Mouse (Mus musculus) midbrain, embryonic 15.5 days (tissue): ENCODE data around the gene Cdkn1a. TPM values are rescaled to one million over a fixed set of nuclear protein-coding genes. Genes with fewer than 3 reads are reported as not detected.
"Not testable (repeated sequence)": the region's sequence is repeated elsewhere in the genome, so short reads cannot be mapped to it uniquely, and the experiment has no call there.

Experiments used
- ATAC-seq: fragments of 200-750 bp; cut with Nextera tagmentation; replicated peaks from 2 replicates; pipeline ENCODE4 v1.8.0; 2017; ENCODE audit warnings: moderate TSS enrichment
- H3K27ac ChIP-seq: fragments of 300-500 bp; sonication (generic); 2 replicates; pipeline ENCODE4 v1.5.1; 2015; ENCODE audit warnings: mild to moderate bottlenecking, inconsistent platforms
- H3K27me3 ChIP-seq: fragments of 300-500 bp; sonication (generic); replicated peaks from 2 replicates; pipeline ENCODE4 v1.6.1; 2015; ENCODE audit warnings: inconsistent platforms
- H3K36me3 ChIP-seq: fragments of 300-500 bp; sonication (generic); replicated peaks from 2 replicates; pipeline ENCODE4 v1.6.1; 2015; ENCODE audit warnings: inconsistent platforms
- H3K4me1 ChIP-seq: fragments of 300-500 bp; sonication (generic); 2 replicates; pipeline ENCODE4 v1.6.1; 2015; ENCODE audit warnings: inconsistent platforms
- H3K4me2 ChIP-seq: fragments of 300-500 bp; sonication (generic); 2 replicates; pipeline ENCODE4 v1.6.1; 2015; ENCODE audit warnings: inconsistent platforms, mild to moderate bottlenecking, moderate library complexity
- H3K4me3 ChIP-seq: fragments of 300-500 bp; sonication (generic); 2 replicates; pipeline ENCODE4 v1.5.1; 2015; ENCODE audit warnings: mild to moderate bottlenecking, inconsistent platforms
- H3K9ac ChIP-seq: fragments of 300-500 bp; sonication (generic); 2 replicates; pipeline ENCODE4 v1.6.1; 2015; ENCODE audit warnings: mild to moderate bottlenecking, inconsistent platforms
- H3K9me3 ChIP-seq: fragments of 300-500 bp; sonication (generic); 2 replicates; pipeline ENCODE4 v1.6.1; 2016; ENCODE audit warnings: inconsistent platforms
- WGBS: fragments of 180-500 bp; shearing (Covaris S2); methylation state at CpG from one replicate; pipeline ENCODE4 v1.1.7; 2015; ENCODE audit warnings: mixed read lengths; 5-methylcytosine and 5-hydroxymethylcytosine counted together
- polyA plus RNA-seq: library from polyadenylated mRNA; unstranded; fragments of >200 nt; fragmentation: Nextera tagmentation; extraction: Ambion mirVana; gene quantifications from 2 replicates; pipeline ENCODE4 v1.2.1, GENCODE M21; 2015

Cdkn1a gene
- polyA plus RNA-seq, 1 experiment from 2014 or later: 97.7 TPM

DNA sequence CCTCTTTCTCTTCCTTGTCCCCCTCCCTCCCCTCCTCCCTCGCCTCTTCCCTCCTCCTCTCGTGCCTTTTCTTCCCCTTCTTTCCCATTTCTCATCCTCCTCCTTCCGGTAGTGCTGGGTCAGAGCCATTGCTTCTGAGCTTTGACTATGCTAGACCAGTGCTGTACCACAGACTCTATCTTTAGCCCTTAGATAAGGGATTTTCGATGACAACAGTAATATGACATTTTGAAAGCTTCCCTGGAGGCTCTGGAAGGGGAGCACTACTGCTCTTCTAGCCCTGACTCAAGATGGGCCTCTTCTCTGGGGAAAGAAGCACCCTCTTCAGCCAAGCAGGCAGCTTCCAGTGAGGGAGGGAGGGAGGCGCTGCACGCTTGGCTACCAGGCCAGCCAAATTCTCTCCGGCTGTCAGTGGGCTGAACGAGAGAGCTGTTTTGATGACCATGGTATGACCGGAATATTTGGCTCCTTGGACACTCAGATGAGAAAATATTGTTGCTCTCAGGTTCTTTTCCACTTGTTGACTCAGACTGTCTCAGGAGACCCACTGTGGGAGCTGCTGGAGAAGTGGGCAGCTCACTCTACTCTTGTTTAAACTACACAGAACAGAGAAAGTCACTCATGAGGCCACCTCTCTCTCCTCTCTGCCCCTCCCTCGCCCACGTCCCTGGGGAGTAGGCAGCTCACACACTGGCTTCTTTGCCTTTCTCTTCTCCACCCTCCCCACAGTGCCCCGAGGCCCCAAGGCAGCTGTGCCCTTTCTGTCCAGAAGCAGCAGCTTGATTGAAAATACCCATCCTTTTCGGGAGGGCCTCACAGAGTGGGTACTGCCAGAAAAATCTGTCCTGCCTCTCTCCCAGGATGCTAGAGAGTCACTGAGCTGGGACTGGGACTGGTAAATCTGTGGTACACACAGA, 28.4 kb upstream of the Cdkn1a start:
- 54% methylated on average over 13 of the region's 13 CpGs for WGBS
- Histone ChIP-seq H3K27me3 (no peaks in the 10 kb centered on the region), H3K9me3 (no peaks in the 10 kb centered on the region), H3K9ac (no peak overlapping the region), H3K4me2 (no peak overlapping the region), H3K36me3 (no peaks in the 10 kb centered on the region), H3K4me3 (no peak overlapping the region), H3K27ac (no peak overlapping the region), H3K4me1 (peaks cover 7% of the 10 kb centered on the region)
- no peak for ATAC-seq

DNA sequence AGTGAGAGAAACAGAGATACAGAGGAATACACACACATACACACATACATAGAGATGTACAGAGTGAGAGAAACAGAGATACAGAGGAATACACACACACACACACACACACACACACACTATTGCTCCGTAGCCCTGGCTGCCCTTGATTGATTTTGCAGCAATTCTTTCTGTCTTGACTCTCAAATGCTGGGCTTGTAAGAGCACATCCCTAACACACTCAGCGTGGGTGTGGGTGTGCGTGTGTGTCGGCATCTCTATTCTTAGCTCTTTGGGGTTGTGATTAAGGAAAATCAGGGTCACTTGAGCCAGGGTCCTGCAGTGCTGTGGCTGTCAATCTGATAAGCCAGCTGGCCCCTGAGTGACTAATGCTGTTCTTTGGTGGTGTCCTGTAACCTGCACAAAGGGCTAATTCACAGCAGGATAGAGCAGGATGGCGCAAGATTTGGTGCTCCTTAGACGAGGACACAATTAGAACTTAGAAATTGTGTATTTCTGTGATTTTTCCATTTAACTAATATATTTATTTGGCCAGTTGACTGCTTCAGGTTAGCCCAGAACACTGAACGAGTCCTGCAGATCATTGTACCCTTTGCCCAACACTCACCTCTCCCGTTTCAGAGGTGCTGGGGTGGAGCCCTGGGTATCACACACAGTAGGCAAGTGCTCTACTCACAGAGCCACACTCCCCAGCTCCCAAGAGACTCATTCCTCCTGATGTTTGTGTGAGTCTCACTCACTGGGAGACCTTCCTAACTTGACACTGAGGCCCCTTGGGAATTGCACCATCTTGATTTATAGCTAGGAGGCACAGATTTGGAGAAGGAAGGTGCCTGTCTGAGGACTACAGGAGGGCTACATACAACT, 27.4 kb upstream of the Cdkn1a start:
- no peak for ATAC-seq
- Histone ChIP-seq H3K9ac (no peak overlapping the region), H3K4me1 (peaks cover 7% of the 10 kb centered on the region), H3K4me3 (no peak overlapping the region), H3K9me3 (no peaks in the 10 kb centered on the region), H3K27ac (no peak overlapping the region), H3K27me3 (no peaks in the 10 kb centered on the region), H3K4me2 (no peak overlapping the region), H3K36me3 (no peaks in the 10 kb centered on the region)
- WGBS: 52% methylated on average over 8 of the region's 8 CpGs

DNA sequence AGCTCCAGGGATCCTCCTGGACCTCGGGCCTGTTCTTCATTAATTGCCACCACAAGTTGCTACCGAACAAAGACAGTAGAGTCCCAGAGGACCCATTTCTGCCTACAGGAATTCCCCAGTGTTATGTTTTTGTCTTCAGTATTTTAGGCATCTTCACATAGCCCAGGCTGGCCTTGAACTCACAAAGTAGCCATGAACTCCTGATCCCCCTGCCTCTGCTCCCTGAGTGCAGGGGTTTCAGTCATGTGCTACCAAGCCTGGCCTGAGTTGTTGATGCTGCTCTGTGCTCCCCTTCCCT, 26.8 kb upstream of the Cdkn1a start:
- H3K4me3 ChIP-seq: no peak overlapping the region
- 71% methylated on average over 2 of the region's 2 CpGs for WGBS

DNA sequence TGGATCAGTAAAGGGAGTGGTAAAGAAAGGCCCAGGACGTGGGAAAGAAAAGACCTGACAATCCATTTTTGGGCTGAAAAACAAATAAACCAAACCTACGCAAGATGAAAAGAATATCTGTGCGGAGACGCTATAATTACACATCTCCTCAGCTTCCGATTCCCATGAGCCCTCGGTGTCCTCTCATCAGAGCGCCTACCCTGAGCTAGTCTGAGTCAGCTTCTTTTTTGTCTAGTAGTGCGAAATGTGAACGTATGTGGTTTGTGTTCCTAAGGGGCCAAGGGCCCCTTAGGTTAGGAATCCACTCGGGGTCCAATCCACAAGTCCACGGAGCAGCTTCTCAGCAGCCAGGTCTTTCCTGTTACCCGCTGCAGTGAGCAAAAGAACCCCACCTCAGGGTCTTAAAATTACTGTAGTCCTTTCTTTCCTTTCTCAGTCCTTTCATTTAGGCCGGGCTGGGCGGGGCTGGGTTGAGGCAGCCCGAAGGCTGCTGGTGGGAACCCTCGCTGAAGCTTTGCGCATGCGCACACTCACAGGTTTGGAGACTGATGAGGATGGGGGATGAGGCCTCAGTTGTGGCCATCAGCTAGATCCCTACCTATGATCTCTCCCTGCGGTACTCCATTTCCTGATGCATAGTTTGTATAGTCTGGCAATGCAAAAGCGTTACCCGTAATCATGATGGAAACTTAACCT, 25.4 kb upstream of the Cdkn1a start:
- ATAC-seq: no peak
- Histone ChIP-seq H3K4me3 (no peak overlapping the region), H3K4me2 (no peak overlapping the region), H3K27me3 (no peaks in the 10 kb centered on the region), H3K27ac (no peak overlapping the region), H3K9me3 (no peaks in the 10 kb centered on the region), H3K36me3 (no peaks in the 10 kb centered on the region), H3K9ac (no peak overlapping the region), H3K4me1 (peaks cover 7% of the 10 kb centered on the region)
- WGBS: 81% methylated on average over 21 of the region's 21 CpGs

More for the DNA sequence above, 26.8 kb upstream of the Cdkn1a start:
- H3K9ac ChIP-seq: no peak overlapping the region
- no peaks in the 10 kb centered on the region for H3K27me3 ChIP-seq
- no peak overlapping the region for H3K27ac ChIP-seq
- no peaks in the 10 kb centered on the region for H3K36me3 ChIP-seq
- ATAC-seq: no peak
- peaks cover 7% of the 10 kb centered on the region for H3K4me1 ChIP-seq
- no peaks in the 10 kb centered on the region for H3K9me3 ChIP-seq
- no peak overlapping the region for H3K4me2 ChIP-seq

DNA sequence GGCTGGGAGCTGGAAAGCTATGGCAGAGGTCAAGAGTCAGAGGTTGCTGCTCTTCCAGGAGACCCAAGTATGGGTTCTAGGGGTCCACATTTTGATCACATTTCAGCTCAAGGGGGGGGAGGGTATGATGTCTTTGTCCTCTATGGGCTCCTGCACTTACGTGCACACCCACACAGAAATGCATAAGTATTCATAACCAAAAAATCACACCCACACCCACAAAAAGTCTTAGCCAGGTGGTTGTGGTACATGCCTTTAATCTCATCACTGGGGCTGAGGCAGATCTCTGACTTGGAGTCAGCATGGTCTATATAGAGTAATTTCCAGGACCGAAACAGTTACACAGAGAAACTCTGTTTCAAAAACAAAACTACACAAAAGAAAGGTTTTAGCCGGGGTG, 24.8 kb upstream of the Cdkn1a start:
- Histone ChIP-seq H3K36me3 (no peaks in the 10 kb centered on the region), H3K27ac (no peak overlapping the region), H3K4me1 (peaks cover 7% of the 10 kb centered on the region), H3K4me2 (no peak overlapping the region), H3K9ac (no peak overlapping the region), H3K9me3 (no peaks in the 10 kb centered on the region), H3K4me3 (no peak overlapping the region), H3K27me3 (no peaks in the 10 kb centered on the region)
- WGBS: 96% methylated on average over 3 of the region's 3 CpGs
- no peak for ATAC-seq

DNA sequence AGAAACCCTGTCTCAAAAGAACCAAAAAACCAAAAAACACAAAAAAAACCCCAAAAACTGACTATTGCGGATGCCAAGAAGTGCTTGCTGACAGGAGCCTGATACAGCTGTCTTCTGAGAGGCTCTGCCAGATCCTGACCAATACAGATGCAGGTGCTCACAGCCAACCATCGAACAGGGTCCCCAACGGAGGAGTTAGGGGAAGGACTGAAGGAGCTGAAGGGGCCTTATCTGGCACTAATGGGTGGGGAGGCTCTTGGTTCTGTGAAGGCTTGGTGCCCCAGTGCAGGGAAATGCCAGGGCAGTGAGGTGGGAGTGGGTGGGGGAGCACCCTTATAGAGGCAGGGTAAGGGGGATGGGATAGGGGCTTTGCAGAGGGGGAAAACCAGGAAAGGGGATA, 23.4 kb upstream of the Cdkn1a start:
- not testable (repeated sequence) for H3K4me1 ChIP-seq, H3K4me2 ChIP-seq, H3K36me3 ChIP-seq, H3K9me3 ChIP-seq, H3K27ac ChIP-seq, H3K27me3 ChIP-seq, H3K4me3 ChIP-seq, H3K9ac ChIP-seq, ATAC-seq
- 94% methylated on average over 3 of the region's 3 CpGs for WGBS

DNA sequence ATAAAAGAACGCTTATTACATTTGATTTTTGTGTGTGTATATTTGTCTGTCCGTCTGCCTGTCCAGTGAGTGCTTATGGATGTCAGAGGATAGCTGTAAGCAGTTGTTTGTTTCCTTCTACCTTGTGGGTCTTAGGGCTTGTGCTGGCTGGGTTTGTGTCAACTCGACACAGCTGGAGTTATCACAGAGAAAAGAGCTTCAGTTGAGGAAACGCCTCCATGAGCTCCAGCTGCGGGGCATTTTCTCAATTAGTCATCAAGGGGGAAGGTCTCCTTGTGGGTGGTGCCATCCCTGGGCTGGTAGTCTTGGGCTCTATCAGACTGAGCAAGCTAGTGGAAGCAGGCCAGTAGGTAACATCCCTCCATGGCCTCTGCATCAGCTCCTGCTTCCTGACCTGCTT, 22.9 kb upstream of the Cdkn1a start:
- no peak for ATAC-seq
- 62% methylated on average over 5 of the region's 5 CpGs for WGBS

DNA sequence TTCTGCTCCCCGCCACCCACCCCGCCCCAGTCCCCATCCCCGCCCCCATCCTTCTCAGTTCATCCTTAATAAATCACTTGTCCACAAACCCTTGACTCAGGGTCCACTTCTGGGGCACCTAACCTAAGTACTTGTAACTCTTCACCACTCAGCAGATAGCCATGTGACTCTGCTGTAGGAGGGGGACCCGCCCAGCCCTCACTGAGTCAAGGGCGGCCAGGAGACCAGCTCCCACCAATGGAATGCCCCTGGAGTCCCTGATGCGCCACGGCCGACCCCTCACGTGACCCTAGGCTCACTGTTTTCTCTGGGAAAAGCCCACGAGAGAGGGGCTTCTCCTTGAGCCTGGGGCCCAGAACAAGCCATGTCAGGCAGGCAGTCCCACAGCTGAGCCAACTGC, 21.7 kb upstream of the Cdkn1a start:
- H3K9me3 ChIP-seq: no peaks in the 10 kb centered on the region
- no peak for ATAC-seq
- no peak overlapping the region for H3K27ac ChIP-seq
- H3K36me3 ChIP-seq: no peaks in the 10 kb centered on the region
- H3K27me3 ChIP-seq: no peaks in the 10 kb centered on the region
- no peak overlapping the region for H3K9ac ChIP-seq
- no peak overlapping the region for H3K4me2 ChIP-seq
- no peak overlapping the region for H3K4me3 ChIP-seq
- 72% methylated on average over 10 of the region's 10 CpGs for WGBS
- H3K4me1 ChIP-seq: peaks cover 6% of the 10 kb centered on the region; the same call in 1 of the 2 replicates

More for the DNA sequence above, 22.9 kb upstream of the Cdkn1a start:
- H3K36me3 ChIP-seq: no peaks in the 10 kb centered on the region
- H3K4me3 ChIP-seq: no peak overlapping the region
- H3K27me3 ChIP-seq: no peaks in the 10 kb centered on the region
- H3K9ac ChIP-seq: no peak overlapping the region
- no peaks in the 10 kb centered on the region for H3K9me3 ChIP-seq
- H3K27ac ChIP-seq: no peak overlapping the region
- H3K4me2 ChIP-seq: no peak overlapping the region
- H3K4me1 ChIP-seq: peaks cover 2% of the 10 kb centered on the region

DNA sequence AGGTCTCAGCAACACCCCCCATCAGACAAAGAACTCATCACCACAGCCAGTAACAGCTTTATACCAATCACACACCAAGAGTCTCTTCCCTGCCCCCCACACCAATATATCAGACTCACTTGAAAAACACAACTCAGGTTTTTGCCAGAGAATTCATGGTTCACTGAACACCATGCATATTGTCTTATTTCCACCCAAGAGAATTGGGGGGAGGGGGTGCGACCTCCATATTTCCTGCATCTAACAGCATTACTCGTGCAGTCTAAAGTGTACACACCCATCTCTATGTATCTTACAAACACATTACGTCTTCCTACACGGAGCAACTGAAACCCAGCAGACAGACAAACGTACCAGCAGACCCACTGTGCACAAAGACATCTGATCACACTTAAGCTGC, 19.0 kb upstream of the Cdkn1a start:
- no peak overlapping the region for H3K4me2 ChIP-seq
- ATAC-seq: no peak
- no peaks in the 10 kb centered on the region for H3K27me3 ChIP-seq
- no peak overlapping the region for H3K4me3 ChIP-seq
- peaks cover 6% of the 10 kb centered on the region; the same call in 1 of the 2 replicates for H3K4me1 ChIP-seq
- H3K9ac ChIP-seq: no peak overlapping the region
- no peaks in the 10 kb centered on the region for H3K36me3 ChIP-seq
- no peak overlapping the region for H3K27ac ChIP-seq
- no peaks in the 10 kb centered on the region for H3K9me3 ChIP-seq
- WGBS: 82% methylated on average over 5 of the region's 5 CpGs

DNA sequence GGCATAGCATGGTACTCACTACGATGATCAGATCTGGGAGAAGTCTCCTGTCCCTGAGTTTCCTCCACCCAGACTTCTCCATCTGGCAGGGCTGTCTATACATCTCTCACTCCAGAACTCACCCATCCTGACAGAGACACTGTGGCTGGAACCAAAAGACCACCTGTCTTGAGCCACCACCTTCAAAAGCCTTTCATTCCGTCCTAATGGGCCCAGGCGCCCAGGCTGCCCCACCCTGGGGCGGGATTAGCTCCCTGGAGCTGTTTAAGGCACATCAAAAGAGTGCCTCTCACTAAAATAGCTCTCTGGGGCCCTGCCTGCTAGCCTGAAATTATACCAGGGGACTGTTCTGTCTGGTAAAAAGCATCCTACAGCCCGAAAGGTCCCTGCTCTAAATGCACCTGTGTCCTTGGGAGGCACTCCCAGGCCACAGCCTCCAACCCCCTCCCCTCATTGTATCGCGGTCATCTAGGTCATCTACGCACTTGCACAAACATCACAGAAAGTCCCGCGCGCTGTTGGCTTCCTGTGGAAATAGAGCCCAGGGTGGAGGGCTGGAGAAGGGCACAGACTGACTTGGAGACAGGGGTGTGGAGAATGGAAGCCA, 18.0 kb upstream of the Cdkn1a start:
- Histone ChIP-seq H3K27me3 (no peaks in the 10 kb centered on the region), H3K9me3 (no peaks in the 10 kb centered on the region), H3K4me1 (peaks cover 6% of the 10 kb centered on the region; the same call in 1 of the 2 replicates), H3K36me3 (no peaks in the 10 kb centered on the region), H3K27ac (no peak overlapping the region), H3K4me2 (no peak overlapping the region), H3K4me3 (no peak overlapping the region), H3K9ac (no peak overlapping the region)
- no peak for ATAC-seq
- WGBS: 26% methylated on average over 11 of the region's 11 CpGs

DNA sequence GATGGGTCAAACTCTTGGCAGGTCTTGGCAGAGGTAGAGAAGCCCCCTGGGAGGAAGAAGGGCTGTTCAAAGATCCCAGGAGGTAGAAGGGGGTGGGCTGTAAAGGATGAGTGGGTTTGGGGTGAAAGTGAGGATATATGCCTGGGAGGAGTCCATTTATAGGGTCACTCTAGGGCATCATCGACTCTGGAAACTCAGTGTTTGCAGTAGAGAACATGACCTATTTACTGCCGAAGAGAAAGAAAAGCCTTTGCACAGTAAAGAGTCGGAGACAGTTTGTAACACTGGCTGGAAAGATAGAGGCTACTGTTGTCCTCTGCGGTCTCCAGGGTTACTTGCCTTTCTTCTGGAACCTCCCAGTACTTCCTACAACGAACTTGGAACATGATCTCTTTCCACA, 17.5 kb upstream of the Cdkn1a start:
- Histone ChIP-seq H3K27ac (no peak overlapping the region), H3K27me3 (no peaks in the 10 kb centered on the region), H3K9me3 (no peaks in the 10 kb centered on the region), H3K4me3 (no peak overlapping the region), H3K4me1 (peaks cover 9% of the 10 kb centered on the region), H3K36me3 (no peaks in the 10 kb centered on the region), H3K9ac (no peak overlapping the region), H3K4me2 (no peak overlapping the region)
- WGBS: 58% methylated on average over 5 of the region's 5 CpGs
- ATAC-seq: no peak

DNA sequence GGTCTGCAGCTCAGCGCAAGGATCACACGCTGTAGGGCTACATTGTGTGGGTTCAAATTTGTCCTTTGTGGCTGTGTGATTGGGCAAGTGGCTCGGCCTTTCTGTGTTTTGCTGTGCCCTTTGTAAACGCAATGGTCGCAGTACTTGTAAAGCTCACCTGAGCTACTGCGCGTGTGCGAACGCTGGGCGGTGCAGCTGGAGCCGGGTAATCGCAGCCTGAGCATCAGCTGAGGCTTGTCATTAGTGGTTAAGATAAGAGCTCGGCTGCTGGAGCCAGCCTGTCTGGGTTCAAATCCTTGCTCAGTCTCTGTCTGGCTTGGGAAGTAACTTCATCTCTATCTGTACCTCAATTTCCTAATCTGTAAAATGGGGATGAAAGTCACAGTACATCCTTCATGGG, 16.7 kb upstream of the Cdkn1a start:
- H3K9me3 ChIP-seq: no peaks in the 10 kb centered on the region
- H3K27me3 ChIP-seq: 0 out of 2 replicates have a peak, but pooled peaks cover 3% of the 10 kb centered on the region
- no peak overlapping the region for H3K9ac ChIP-seq
- 85% methylated on average over 13 of the region's 13 CpGs for WGBS
- peaks cover 15% of the 10 kb centered on the region for H3K4me1 ChIP-seq
- H3K27ac ChIP-seq: no peak overlapping the region
- no peak for ATAC-seq
- H3K4me2 ChIP-seq: no peak overlapping the region
- H3K4me3 ChIP-seq: no peak overlapping the region
- no peaks in the 10 kb centered on the region for H3K36me3 ChIP-seq
